Mouse (Mus musculus): ENCODE measurements around the gene Tmem255b. TPM values are rescaled to one million over a fixed set of nuclear protein-coding genes. Genes with fewer than 3 reads are reported as not detected.

Tmem255b gene
- total and polyA plus RNA-seq, 3 experiments: 0.49 to 3.2 (median 1.4) TPM

DNA sequence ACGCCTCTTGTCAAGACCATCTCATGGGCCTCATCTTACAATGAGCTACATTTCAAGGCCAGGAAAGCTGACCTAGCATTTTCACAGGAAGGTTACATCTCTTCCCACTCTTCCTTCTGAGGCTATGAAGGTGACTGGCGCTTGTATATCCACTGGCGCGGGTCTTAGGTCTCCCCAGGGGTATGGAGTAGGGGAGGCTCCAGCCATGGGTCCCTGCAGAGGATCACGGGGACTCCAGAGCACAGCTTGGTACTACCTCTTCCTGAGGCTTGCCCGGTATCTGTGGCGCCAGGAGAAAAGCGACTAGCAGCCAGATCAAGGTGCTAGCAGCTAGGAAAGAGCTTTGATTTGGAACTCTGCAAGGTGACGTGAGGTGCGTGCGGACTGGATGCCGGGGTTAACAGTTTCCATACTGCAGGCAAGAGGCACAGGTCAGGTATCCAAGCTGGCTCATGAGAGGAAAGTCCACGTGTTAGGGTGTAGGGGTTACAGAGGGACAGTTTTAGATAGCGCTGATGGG is 56.6 kb downstream of the Tmem255b start:
- no peak for DNase-seq

DNA sequence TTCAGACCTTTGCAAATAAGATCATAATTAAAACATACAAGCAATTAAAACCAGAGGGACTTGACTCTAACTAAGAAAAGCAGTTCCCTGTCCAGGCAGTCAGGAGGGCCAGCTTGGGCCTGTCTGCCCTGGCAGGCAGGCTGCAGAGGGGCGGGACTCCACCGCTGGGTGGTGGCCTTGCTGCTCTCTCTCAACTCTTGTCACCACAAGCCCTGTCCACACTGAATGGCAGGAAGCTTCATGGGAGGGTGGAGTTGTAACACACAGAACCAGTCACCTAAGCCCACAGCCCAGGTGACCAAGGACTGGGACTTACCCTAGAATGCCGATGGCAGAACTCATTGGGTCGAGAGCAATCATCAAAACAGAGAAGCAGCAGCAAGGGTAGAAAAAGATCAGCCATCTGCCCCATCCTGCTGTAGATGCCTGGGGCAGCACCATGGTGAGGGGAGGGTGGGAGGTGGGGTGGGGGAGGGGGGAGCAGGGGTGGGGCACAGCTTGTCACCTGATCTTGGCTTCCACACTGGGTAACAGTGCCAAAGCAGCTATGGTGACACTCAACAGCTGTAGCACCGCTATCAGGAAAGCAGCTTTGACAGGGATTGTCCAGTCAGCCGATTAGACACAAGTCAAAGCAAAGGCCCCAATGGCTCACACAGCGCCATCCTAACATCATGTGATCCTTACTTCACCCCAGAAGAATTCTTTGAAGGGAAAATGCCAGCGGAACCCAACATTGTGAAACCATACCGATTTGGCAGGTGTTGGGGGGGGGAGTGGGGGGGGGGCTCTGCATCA is 57.4 kb downstream of the Tmem255b start:
- peak; percentile 81 for DNase-seq

DNA sequence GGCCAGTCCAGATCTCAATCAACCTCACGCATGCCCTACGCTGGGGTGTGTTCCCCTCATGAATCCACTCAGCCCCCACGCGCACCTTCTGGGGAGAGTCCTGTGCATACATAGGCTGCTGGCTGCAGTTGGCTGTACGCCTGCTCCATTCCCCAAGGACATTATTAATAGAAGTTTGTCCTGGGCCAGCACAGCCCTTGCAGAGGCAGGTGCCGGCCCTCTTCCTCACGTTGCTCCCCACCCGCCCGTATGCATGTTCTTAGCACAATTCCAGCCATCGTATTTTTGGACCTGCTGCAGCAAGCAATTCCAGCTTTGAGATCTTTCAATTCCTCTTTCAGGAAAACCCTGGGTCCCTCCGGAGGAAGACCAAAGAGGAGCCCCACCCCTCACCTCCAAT is 58.0 kb downstream of the Tmem255b start:
- peak; percentile 69 for DNase-seq

DNA sequence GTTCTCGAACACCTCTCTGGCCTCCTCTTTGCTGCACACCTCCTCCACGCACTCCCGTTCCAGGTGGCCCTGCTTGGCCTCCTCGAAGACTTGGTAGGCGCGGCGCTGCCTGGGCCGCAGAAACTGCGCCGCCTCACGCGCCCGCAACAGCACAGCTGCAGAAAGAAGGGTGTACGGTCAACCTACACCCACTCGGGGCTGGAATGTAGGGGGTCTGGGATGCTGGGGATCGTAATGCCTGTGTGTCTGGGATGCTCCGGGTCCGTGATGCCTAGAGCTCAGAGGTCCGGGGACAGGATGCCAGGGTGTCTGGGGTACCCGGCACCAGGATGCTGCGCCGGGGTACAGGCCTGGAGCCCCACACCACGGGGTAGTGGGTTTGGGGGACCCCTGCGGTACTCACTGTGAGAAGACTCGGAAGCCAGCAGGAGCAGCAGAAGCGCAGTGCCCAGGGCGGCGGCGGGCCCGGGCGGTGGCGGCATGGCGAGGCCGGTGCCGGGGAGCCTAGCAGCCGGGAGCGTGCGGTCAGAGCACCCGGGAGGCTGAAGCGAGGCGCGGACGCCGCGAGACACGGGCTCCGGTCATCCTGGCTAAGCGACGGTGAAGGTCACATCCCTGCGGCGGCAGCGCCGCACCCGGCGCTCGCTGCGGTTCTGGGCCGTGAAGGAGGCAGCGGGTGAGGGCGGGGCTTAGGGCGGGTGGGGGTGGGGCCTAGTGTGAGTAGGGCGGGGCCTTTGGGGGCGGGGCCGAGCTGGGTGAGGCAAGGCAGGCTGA is 59.1 kb downstream of the Tmem255b start, which contains the start of gene Gas6:
TSS of gene Gas6 (minus strand) at position 633 of the 774 bp plus-strand sequence.
- DNase-seq: peak; percentile 88

DNA sequence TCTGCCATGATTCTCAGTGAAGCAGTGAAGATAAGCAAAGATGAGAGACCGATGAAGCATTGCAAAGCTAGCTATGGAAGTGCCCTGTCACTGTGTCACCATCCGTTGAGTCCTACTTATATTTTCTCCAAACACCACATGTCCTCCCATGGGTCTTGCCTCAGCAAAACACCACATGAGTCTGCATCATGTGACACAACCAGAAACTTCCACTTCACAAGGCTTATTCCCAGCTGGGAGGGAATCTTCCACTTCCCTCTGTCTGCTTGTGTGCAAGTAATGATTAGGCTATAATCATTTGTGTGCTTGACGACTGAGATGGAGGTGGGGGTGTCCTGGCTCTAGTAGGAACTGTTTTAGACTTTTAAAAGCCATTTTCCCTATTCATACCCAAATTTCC is 66.2 kb downstream of the Tmem255b start:
- no peak for DNase-seq

DNA sequence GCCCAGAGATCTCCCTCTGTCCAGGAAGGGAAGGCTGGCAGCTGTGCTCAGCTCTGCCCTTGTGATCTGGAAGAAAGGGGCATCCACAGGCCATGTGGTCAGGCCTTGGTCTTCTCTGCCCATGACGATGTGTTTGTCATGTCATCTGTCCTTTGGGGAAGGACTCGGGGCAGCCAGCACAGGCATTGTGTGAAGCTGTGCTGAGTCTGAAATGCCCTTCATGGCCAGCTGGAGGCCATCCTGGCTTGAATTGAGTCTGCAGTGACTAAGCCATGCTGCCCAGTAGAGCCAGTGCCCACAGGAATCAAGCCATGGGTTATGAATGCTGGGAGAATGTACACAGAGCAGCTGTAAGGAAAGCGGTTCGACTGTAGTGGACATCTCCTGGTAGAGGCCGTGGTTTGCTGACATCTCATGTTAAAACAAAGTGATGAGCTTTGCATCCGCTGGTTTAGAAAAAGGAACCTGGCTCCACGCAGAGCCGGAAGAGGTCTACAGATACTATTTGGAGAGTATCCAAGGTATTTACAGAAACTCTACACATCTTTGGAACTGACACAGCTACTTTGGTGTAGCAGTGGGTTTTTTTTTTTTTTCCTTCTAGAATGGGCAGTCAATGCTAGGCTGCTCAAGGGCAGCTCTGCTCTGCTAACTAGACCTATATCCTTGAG is 69.1 kb downstream of the Tmem255b start:
- DNase-seq: peak; percentile 86

DNA sequence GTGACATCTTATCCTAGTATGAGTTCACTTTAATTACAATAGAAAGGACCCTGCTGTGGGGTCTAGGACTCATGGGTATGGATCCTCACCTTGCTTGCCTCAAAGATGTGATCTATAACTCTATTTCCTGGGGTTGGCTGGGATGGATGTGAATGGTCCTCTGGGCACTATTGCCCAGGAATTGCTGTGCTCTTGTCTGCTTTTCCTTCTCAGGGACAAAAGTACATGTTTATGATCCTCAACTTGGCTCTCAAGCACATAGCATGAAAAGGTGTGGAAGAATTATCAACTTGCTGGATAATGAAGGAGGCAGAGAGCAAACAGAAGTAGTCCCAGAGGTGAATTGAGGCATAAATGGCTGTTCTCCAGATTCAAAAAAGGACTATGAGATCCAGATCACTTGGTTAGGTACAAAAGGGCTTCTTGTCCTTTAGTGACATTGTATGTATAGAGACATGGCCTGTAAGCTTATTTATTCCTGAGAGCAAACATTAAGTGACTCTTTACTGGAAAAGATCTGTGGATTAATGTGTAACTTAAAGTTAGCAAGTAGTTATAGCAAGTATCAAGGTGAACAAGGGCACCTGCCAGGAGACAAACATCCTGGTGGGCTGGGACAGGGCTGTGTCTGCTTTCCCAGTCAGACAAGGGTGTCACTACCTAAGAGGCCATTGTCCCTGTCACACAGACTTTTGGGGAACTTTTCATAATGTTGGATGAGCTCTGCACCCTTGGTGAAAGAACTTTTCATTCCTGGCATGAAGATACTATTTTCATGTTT is 70.1 kb downstream of the Tmem255b start:
- no peak for DNase-seq

DNA sequence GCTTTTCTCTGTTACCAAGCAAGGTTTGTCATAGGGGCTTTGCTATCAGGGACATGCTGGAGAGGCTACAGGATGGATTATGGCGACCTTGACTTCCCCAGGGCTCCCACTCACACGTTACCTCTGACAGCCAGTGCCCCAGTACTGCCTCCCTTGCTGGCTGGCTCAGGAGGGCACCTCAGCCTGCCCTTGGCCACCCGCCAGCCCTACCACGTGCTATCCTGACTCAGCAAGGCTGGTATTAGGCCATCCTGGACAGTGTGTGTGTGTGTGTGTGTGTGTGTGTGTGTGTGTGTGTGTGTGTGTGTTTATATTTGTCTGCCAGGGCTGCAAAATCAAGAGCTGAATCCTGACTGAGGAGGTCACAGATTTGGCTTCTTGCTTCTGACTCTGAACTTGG is 71.9 kb downstream of the Tmem255b start:
- peak; percentile 99 for DNase-seq

DNA sequence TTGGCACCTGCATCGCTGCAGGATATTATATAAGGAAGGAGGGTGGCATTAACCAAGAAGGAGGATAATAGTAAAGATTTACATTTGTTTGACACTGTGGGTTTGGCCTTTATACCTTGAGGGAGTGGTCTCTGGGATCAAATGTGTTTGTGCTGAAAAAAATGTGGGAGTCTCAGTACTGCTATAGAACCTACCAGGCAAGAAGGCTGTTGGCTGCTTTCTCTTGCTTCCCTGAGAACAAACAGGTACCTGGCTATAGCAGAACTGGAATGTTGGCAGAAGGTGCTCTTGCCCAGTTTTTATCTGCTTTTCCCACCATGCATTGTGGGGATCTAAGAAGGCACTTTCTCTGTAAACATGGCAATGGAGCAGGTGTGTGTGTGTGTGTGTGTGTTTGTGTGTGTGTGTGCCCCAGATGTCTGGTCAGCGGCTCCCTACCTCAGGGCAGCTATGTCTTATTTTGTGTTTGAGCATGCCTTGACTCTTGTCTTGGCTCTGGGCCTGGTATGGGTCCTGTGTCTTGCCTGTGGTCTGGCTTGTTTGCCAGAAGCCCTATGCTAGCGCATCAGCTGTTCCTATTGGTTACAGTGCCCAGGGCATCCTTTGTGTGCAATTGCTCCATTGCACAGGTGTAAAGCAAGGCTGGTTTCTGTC is 72.4 kb downstream of the Tmem255b start:
- no peak for DNase-seq

DNA sequence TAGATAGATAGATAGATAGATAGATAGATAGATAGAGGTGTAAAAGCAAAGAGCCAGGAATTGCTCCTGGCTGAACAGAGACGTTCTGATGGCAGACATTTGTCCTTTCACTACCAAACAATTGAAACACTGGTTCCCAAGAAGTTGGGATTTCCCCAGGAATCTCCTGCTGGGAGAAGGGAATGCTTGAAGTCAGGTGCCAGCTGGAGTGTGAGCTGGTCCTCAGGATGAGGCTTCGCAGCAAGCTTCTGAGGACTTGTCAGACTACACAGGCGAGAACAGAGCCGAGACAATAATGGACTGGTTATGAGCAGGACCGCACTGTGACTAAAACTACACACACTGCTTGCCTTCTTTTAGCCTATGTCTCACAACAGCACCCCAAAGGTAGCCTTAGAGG is 77.0 kb downstream of the Tmem255b start:
- DNase-seq: no peak

DNA sequence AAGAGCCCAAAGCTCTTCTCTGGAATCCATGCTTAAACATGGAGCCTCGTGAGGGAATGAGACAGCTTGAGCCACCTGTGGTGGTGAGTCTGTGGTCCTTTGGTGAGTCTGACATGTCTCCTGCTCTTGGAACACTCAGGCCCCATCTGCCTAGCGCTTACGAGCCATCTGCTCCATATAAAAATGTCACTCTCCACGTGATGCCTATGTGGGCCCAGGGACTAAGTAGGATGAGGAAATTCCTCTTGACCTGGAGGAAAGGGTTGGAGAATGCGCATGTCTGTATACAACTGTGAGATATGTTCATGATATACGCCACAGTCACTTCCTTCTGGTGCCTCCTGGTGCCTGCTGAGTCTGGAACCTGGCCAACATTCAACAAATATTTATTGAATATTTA is 77.7 kb downstream of the Tmem255b start:
- DNase-seq: no peak

DNA sequence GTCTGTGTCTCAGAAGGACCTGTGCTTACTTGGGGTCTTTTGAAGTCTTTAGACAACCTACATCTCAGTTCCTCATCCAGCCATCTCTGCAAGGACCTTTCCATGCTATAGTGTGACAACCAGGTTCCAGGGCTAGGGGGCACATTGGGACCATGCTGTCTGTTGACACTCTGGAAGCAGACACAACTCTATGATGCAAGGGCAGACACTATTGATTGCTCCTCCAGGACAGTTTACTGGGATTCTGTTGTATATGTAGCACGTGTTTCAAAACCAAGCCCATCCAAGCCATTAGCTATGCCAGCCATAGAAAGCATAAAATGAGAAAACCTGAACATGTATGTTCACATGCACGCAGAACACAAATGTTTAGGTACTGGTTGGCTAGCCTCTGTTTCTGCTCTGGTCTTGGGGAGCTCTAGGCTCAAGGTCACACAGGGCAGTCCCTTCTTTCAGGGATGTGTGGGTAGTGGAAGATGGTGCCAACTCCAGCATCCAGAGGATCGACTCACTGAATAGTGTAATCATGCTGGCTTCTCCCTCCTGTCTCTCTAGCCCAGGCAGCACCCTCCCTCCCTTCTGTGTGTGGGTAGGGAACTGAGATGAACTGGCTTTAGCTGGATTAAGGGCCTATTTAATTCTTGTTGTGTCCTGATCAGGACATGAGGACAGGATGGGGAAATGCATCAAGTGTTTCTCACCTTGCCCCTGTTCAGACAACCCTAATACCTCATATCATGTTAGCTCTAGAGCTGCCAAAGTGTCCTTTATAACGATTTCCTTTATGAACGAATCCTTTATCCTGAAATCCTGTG is 78.8 kb downstream of the Tmem255b start:
- DNase-seq: no peak

DNA sequence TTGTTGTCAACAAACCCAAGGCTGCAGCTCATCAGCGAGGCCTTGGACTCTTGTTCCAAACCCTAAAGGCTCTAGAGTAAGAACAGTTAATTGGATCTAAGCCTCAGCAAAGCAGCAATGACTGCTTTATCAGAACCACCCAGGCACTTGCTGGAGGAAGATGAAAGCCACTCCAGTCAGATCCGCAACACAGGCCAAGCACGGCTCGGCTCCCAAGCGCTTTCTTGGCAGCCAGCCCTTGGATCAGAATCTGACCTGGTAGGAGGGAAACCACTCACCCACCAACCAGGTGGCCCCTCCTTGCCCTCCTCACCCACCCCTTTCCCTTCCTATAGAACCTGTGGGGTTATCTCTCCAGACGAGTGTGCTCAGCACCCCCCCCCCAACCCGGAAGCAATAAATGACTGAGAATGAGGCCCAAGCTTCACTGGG is 81.0 kb downstream of the Tmem255b start:
- peak; percentile 80 for DNase-seq

DNA sequence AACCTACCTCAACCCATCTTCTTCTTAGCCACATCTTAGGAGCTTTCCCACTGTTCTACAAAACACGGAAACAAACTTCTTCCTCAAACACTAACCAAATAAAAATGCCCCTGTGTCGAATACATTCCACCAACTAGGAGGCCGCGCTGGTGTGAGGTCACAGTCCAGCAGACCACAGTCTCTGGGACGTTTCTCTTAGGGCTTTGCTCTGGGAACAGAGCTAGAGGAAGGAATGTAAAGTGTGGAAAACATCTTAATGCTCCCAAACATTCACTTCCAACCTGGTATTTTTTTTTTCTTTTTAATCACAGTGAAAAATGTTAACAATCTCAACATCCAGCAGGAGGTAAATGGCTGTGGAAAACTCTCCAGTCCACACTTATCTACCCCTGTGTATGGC is 81.7 kb downstream of the Tmem255b start:
- DNase-seq: no peak

DNA sequence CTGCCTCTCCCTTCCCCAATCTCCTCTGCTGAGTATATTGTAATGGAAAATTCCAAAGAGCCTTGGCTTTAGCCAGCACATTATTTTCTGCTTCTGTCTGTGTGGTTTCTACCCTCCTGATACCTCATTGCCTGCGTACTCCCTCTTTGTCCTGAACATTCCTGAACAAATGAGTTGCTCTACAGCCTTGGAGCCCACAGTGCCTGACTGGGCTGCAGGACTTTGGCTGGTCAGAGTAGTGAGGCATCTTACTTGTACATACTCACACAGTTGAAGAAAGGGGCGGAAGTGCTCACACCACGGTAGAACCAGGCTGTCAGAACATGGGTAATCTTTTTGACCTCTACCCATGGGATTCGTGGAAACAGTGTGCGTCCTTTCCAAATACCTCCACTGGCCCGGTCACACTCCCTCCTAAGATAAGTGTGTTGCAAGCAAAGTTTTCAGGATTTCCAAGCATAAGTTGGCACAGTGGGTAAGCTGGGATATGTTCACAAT is 82.3 kb downstream of the Tmem255b start:
- DNase-seq: peak; percentile 59

Other genes starting within 250 kb of the Tmem255b start
- 10 to 100 TPM; 10.8 to 16.4 TPM for gene Grtp1, start 234.6 kb upstream of the Tmem255b start, total RNA-seq (2021)
- 10.1 and 12.5 TPM in 2 replicates for gene Grtp1, start 234.6 kb upstream of the Tmem255b start, polyA plus RNA-seq (2012; rRNA removed)
- 1 to 10 TPM in 1 of 2 experiments, under 1 TPM in 1; 0.93 to 5.4 TPM for gene Adprhl1, start 181.0 kb upstream of the Tmem255b start, total RNA-seq (2021)
- gene Adprhl1, start 181.0 kb upstream of the Tmem255b start, polyA plus RNA-seq (2012; rRNA removed): 0.38 and 2.0 TPM in 2 replicates
- 10 to 100 TPM; 28.3 to 36.2 TPM for gene Dcun1d2, start 147.1 kb upstream of the Tmem255b start, total RNA-seq (2021)
- 23.3 and 24.9 TPM in 2 replicates for gene Dcun1d2, start 147.1 kb upstream of the Tmem255b start, polyA plus RNA-seq (2012; rRNA removed)
- gene Tmco3, start 147.0 kb upstream of the Tmem255b start, total RNA-seq (2021): 10 to 100 TPM; 27.1 to 35.5 TPM
- 41.1 and 44.8 TPM in 2 replicates for gene Tmco3, start 147.0 kb upstream of the Tmem255b start, polyA plus RNA-seq (2012; rRNA removed)
- 10 to 100 TPM; 62.7 to 67.1 TPM for gene Tfdp1, start 96.4 kb upstream of the Tmem255b start, total RNA-seq (2021)
- 12.6 and 15.3 TPM in 2 replicates for gene Tfdp1, start 96.4 kb upstream of the Tmem255b start, polyA plus RNA-seq (2012; rRNA removed)
- gene Atp4b, start 38.4 kb upstream of the Tmem255b start, total RNA-seq (2021): under 1 TPM in 1 of 2 experiments, not detected in 1; 0.69 TPM
- gene Atp4b, start 38.4 kb upstream of the Tmem255b start, polyA plus RNA-seq (2012; rRNA removed): 0.43 and 1.2 TPM in 2 replicates
- not detected for gene Grk1, start 30.1 kb upstream of the Tmem255b start, total RNA-seq (2021)
- not detected in 2 replicates for gene Grk1, start 30.1 kb upstream of the Tmem255b start, polyA plus RNA-seq (2012; rRNA removed)
- gene Gas6, start 59.3 kb downstream of the Tmem255b start, total RNA-seq (2021): 100 to 1,000 TPM; 127 to 450 TPM
- 260 and 429 TPM in 2 replicates for gene Gas6, start 59.3 kb downstream of the Tmem255b start, polyA plus RNA-seq (2012; rRNA removed)
- not detected for gene 1700029H14Rik, start 127.3 kb downstream of the Tmem255b start, total RNA-seq (2021)
- gene 1700029H14Rik, start 127.3 kb downstream of the Tmem255b start, polyA plus RNA-seq (2012; rRNA removed): not detected in 2 replicates
- 10 to 100 TPM; 27.4 to 35.9 TPM for gene Rasa3, start 242.4 kb downstream of the Tmem255b start, total RNA-seq (2021)
- 25.8 and 38.6 TPM in 2 replicates for gene Rasa3, start 242.4 kb downstream of the Tmem255b start, polyA plus RNA-seq (2012; rRNA removed)

Data from adrenal gland, adult 2 months (tissue).